Mouse (Mus musculus): Measurements from ENCODE around the gene Mtor.

DNA sequence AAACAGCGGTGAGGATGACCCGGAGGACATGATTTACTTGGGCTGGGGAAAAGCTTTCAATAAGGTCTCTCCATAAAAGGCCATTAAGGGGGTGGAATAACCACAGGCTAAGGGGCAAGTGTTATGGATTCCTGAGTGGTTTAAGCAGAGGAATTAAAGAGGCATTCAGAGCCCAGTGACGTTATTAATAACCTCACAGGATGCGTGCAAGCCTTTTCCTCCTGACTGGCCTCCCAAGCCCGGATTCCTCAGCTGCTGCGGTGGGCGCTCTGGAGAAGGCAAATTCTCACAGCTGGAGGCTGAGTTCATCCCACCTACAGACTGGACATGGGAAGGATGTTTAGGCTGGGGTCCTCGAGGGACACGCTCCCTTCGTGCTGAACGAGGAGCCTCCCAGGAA, 43.7 kb upstream of the Mtor start:
- TF ChIP-seq MYOD1 (IDR thresholded peaks at IDR 0.05; ENCODE audit: control insufficient read depth in 1 of 3, insufficient read length in 2 of 3, low read depth in 2 of 3): peak in 2 of 3 experiments; percentile 7 to 50
- TF ChIP-seq MAX (IDR thresholded peaks at IDR 0.05; ENCODE audit: low read depth): no peak
- no peak for TF ChIP-seq USF1 (IDR thresholded peaks at IDR 0.05; ENCODE audit: low read depth)
- TF ChIP-seq REST (IDR thresholded peaks at IDR 0.05; ENCODE audit: insufficient read depth, insufficient read length): no peak
- no peak for TF ChIP-seq MYOG (IDR thresholded peaks at IDR 0.05; ENCODE audit: control insufficient read depth in 1 of 3, insufficient read depth in 1 of 3, insufficient read length in 2 of 3, low read depth in 2 of 3)
- TF ChIP-seq POLR2A (IDR thresholded peaks at IDR 0.05; ENCODE audit: insufficient read length, low read depth): no peak
- no peak for TF ChIP-seq POLR2AphosphoS2 (IDR thresholded peaks at IDR 0.05; ENCODE audit: insufficient read length, low read depth)
- TF ChIP-seq CEBPB (IDR thresholded peaks at IDR 0.05; ENCODE audit: insufficient read depth, poor library complexity, severe bottlenecking): no peak
- TF ChIP-seq TCF3 (IDR thresholded peaks at IDR 0.05; ENCODE audit: insufficient read length, low read depth): no peak
